Mouse (Mus musculus) forebrain, embryonic 12.5 days (tissue): Measurements from ENCODE around the gene B3gnt7. TPM values are rescaled to one million over a fixed set of nuclear protein-coding genes. Genes with fewer than 3 reads are reported as not detected.

Experiments used
- ATAC-seq: fragments of 200-750 bp; cut with Nextera tagmentation; 2 replicates; pipeline ENCODE4 v1.8.0; 2017; ENCODE audit warnings: moderate TSS enrichment; ENCODE audit not compliant: low FRiP score
- H3K27ac ChIP-seq: fragments of 300-500 bp; sonication (generic); 2 replicates; pipeline ENCODE4 v1.5.1; 2016; ENCODE audit warnings: mild to moderate bottlenecking
- H3K27me3 ChIP-seq: fragments of 300-500 bp; sonication (generic); 2 replicates; pipeline ENCODE4 v1.6.1; 2016; ENCODE audit warnings: mild to moderate bottlenecking
- H3K36me3 ChIP-seq: fragments of 300-500 bp; sonication (generic); replicated peaks from 2 replicates; pipeline ENCODE4 v1.6.1; 2016; ENCODE audit warnings: mild to moderate bottlenecking
- H3K4me1 ChIP-seq: fragments of 300-500 bp; sonication (generic); 2 replicates; pipeline ENCODE4 v1.6.1; 2016
- H3K4me2 ChIP-seq: fragments of 300-500 bp; sonication (generic); 2 replicates; pipeline ENCODE4 v1.6.1; 2016; ENCODE audit warnings: mild to moderate bottlenecking, moderate library complexity
- H3K4me3 ChIP-seq: fragments of 300-500 bp; sonication (generic); replicated peaks from 2 replicates; pipeline ENCODE4 v1.5.1; 2016; ENCODE audit warnings: mild to moderate bottlenecking
- H3K9ac ChIP-seq: fragments of 300-500 bp; sonication (generic); 2 replicates; pipeline ENCODE4 v1.6.1; 2016; ENCODE audit warnings: mild to moderate bottlenecking
- H3K9me3 ChIP-seq: fragments of 300-500 bp; sonication (generic); 2 replicates; pipeline ENCODE4 v1.6.1; 2016
- WGBS: fragments of 180-500 bp; shearing (Covaris S2); methylation state at CpG from one replicate; pipeline ENCODE4 v1.1.7; 2016; 5-methylcytosine and 5-hydroxymethylcytosine counted together
- microRNA-seq: library from miRNA; unstranded; fragments of <30 nt; microRNA quantifications from one replicate; pipeline ENCODE4, GENCODE M21; 2017
- polyA plus RNA-seq: library from polyadenylated mRNA; unstranded; fragments of >200 nt; fragmentation: Nextera tagmentation; extraction: Ambion mirVana; gene quantifications from 2 replicates; pipeline ENCODE4 v1.2.1, GENCODE M21; 2016

Gene B3gnt7
- polyA plus RNA-seq, 1 experiment from 2014 or later: 3.0 TPM

GRCm38 (mm10) chr1:86349696-86350095, 47.1 kb downstream of the B3gnt7 start:
- H3K27ac ChIP-seq: no peak overlapping the region
- H3K36me3 ChIP-seq: peaks cover 86% of the 10 kb centered on the region
- ATAC-seq: no peak
- H3K9ac ChIP-seq: no peak overlapping the region
- no peak overlapping the region for H3K4me3 ChIP-seq
- no peaks in the 10 kb centered on the region for H3K9me3 ChIP-seq
- H3K4me1 ChIP-seq: no peaks in the 10 kb centered on the region
- 95% methylated on average over 1 of the region's 1 CpGs for WGBS
- H3K27me3 ChIP-seq: no peaks in the 10 kb centered on the region
- H3K4me2 ChIP-seq: no peak overlapping the region

- Histone ChIP-seq H3K36me3 (peaks cover 89% of the 10 kb centered on the region), H3K4me2 (no peak overlapping the region), H3K9me3 (no peaks in the 10 kb centered on the region), H3K27ac (no peak overlapping the region), H3K4me1 (no peaks in the 10 kb centered on the region), H3K4me3 (no peak overlapping the region), H3K9ac (no peak overlapping the region), H3K27me3 (no peaks in the 10 kb centered on the region)
- 91% methylated on average over 8 of the region's 8 CpGs for WGBS
- ATAC-seq: no peak
These were observed 47.9 kb downstream of the B3gnt7 start for GRCm38 (mm10) chr1:86350576-86350975.

- ATAC-seq: no peak
- Histone ChIP-seq H3K27ac (no peak overlapping the region), H3K27me3 (no peaks in the 10 kb centered on the region), H3K9ac (no peak overlapping the region), H3K4me2 (no peak overlapping the region), H3K4me1 (peaks cover 13% of the 10 kb centered on the region), H3K36me3 (peaks cover 80% of the 10 kb centered on the region), H3K4me3 (no peak overlapping the region), H3K9me3 (no peaks in the 10 kb centered on the region)
- 91% methylated on average over 2 of the region's 2 CpGs for WGBS
These were observed 51.6 kb downstream of the B3gnt7 start for GRCm38 (mm10) chr1:86354186-86354585.

Small RNA genes within 50 kb of the gene (microRNA-seq; reads per million reads assigned to microRNA genes)
- 182 reads per million, percentile 57 among the genes with 10 or more reads in this experiment for gene mmu-mir-3535

Other genes with a start within 250 kb of the B3gnt7 start
- 202 and 214 TPM in 2 replicates for gene Psmd1, start 238.4 kb upstream of the B3gnt7 start, polyA plus RNA-seq
- 0.44 and 0.75 TPM in 2 replicates for gene Htr2b, start 190.9 kb upstream of the B3gnt7 start, polyA plus RNA-seq
- 0.54 TPM in 1 of 2 replicates, not detected in the other for gene Gm21972, start 169.2 kb upstream of the B3gnt7 start, polyA plus RNA-seq
- 36.8 and 38.6 TPM in 2 replicates for gene Armc9, start 148.1 kb upstream of the B3gnt7 start, polyA plus RNA-seq
- 453 and 465 TPM in 2 replicates for gene Ncl, start 56.6 kb downstream of the B3gnt7 start, polyA plus RNA-seq
- gene Nmur1, start 123.4 kb downstream of the B3gnt7 start, polyA plus RNA-seq: not detected in 2 replicates
- gene Tex44, start 123.5 kb downstream of the B3gnt7 start, polyA plus RNA-seq: not detected in 2 replicates
- 3,257 and 3,328 TPM in 2 replicates for gene Ptma, start 223.9 kb downstream of the B3gnt7 start, polyA plus RNA-seq